Mouse (Mus musculus): ENCODE results near the gene Cisd2. TPM values are rescaled to one million over a fixed set of nuclear protein-coding genes. Genes with fewer than 3 reads are reported as not detected.

The Cisd2 gene
- polyA plus RNA-seq, 1 experiment: 47.3 TPM

DNA sequence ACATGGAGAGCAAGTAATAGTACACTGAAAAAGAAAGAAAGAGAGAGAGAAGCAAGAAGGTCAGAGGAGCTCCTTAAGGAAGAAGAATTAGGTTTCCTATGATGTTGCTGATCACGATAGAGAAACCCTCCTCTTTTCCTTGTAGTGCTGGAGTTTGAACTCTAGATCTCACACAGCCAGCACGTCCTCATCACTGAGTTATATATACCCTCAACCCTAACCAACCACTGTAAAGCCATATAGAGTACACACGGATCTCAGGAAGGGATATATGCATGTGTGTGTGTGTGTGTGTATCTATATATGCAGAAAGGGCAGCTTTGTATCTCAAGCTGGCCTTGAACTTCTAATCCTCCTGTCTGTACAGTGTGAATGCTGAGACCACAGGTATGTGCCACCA, 6.5 kb downstream of the Cisd2 start:
- DNase-seq (ENCODE audit: extremely low spot score in 1 of 2, low spot score in 1 of 2): no peak

DNA sequence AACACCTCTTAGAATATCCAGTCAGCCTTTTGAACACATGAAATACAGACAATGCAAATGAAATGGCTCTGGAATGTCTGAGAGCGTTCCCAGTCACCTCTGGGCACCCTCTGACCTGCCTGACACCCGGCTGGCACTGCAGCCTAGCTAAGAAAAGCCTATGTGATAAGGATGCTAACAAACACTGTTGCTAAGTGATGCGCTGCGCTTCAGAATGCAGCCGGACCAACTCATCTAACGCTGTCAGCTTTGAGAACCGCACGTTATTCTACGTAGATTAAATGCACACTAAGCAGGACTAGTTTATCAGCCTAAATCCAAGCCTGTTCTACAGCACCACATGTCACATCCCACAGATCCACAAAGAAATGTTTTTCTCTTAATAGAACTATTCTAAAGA, 11.9 kb downstream of the Cisd2 start:
- no peak for DNase-seq (ENCODE audit: extremely low spot score in 1 of 2, low spot score in 1 of 2)

DNA sequence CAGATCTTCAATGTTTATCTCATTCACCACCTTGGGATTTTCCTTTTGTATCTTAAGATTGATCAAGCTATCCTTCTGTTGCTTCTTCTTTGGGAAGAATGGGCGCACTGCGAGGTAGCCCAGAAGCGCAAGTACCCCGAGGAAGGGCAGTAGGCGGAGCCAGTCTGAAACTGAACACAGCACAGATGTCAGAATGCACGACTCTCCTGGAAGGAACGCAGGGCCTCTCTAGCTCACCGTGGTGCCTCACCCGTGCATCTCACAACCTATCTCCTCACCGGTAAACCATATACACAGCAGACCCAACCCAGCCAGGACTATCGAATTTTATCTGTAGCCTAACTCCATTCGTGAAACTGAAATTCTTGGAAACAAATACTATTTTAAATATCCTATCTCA, 12.7 kb downstream of the Cisd2 start:
- no peak for DNase-seq (ENCODE audit: extremely low spot score in 1 of 2, low spot score in 1 of 2)

DNA sequence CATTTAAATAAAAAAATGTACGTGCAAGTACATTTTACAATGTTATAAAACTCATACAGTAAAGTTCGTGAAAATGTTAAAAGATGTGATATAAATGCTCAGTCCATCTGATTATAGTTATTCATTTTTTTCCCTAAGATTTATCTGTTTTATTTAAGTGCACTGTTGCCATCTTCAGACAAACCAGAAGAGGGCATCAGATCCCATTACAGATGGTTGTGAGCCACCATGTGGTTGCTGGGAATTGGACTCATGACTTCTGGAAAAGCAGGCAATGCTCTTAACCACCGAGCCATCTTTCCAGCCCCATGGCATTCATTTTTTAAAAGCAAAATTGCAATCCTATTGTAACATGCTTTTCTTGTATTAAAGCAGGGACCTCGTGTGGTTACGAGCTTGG, 14.5 kb downstream of the Cisd2 start:
- no peak for DNase-seq (ENCODE audit: extremely low spot score in 1 of 2, low spot score in 1 of 2)

DNA sequence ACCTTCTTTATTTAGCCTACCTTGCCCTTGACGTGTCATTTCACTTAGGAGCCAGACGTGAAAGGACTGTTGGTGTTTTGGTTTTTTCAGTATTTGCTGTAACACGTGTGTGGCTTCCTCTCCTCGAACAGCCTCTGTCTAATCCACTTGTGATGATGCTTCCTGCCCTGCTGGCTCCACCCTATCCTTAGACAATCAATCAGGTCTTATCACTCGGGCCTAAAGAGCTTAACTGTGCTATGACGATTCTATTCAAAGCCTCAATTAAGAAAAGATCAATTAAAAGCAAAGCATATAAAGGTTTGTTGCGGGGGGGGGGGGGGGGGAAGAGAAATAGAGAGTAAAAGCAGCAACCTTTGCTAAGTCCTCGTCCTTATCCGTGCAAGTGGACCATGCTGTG, 16.4 kb downstream of the Cisd2 start:
- no peak for DNase-seq (ENCODE audit: extremely low spot score in 1 of 2, low spot score in 1 of 2)

DNA sequence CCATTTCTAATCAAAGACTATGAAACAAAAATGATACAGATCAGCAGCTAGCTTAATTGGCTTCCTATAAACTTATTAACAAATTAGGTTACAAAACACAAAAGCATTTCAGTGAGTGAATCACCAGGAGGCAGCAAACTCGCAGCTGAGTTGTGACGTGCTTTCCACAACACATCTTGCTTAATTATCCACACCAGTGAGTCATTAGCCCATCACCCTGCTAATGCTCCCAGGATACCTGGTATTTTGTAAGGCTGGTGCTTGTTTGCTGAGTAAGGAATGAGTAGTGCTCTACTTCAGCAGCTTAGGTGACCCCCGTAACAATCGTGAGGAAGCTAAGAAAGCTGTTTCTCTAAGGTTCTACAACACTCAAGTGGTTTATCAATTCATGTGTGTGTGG, 19.1 kb downstream of the Cisd2 start:
- DNase-seq (ENCODE audit: extremely low spot score in 1 of 2, low spot score in 1 of 2): no peak

DNA sequence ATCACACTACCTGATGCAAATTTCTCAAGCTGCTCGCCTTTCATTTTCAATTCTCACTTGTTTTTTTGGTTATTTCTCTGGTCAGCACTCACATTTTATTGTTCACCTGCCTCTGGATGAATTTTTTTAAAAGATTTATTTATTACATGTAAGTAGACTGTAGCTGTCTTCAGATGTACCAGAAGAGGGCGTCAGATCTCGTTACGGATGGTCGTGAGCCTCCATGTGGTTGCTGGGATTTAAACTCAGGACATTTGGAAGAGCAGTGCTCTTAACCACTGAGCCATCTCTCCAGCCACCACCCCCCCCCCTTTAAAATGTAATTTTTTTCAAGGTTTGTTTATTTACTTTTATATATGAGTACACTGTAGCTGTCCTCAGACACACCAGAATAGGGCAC, 19.9 kb downstream of the Cisd2 start:
- no peak for DNase-seq (ENCODE audit: extremely low spot score in 1 of 2, low spot score in 1 of 2)

DNA sequence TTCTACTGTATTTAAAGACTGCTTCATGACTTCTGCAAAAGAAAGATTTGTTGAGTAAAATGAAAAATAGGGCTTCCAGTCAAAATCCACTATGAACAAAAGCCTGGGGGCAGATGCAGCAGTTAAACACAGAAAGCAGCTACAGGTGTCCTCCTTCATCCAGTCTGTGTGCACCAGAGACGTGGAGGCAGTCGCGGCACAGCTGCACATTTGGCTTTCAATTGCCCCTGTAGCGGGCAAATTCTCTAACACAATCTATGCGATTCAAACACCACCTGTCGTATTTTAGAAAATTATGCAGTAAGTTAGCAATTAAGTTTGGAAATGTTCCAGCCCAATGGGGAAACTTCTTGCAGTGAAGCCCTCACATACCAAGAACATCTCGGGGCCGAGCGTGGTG, 20.5 kb downstream of the Cisd2 start:
- no peak for DNase-seq (ENCODE audit: extremely low spot score in 1 of 2, low spot score in 1 of 2)

DNA sequence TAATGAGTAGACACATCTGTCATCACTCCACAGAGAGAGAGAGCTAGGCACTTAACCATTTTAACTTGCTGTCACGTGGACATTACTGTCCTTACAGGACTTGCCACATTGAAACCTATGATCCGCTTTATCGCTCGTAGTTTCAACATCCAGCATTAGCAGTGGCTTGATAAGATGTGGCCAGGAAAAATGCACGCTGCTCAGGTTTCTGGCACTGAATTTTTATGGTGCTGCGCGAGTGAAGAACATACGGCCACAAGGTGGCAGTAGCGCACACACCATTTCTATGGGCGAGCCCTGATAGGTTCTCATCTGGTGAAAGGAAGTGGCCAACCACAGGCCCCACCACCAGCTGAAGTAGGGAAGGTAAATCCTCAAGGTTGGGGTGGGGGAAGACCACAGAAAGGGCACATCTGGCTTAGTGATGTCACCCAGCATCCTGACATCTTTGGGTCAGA, 21.5 kb downstream of the Cisd2 start:
- peak; percentile 66 to 91 for DNase-seq (ENCODE audit: extremely low spot score in 1 of 2, low spot score in 1 of 2)

DNA sequence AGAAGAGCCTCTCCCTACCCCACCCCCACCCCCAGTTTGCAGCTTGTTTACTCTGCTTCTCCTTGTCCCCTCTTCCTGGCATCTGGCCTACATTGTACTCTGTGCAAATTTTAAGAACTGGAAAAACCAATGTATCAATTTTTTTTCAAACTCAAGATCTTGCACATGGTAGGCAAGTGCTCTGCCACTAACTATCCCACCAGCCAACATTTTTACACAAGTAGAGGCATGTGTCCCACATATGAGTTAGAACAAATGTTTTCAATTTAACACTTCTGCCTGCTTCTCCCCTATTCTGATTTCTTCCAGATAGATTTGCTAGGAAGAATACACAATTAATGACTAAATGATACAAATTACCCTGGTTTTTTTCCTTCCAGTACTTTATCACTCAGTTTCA, 26.6 kb downstream of the Cisd2 start:
- DNase-seq (ENCODE audit: extremely low spot score in 1 of 2, low spot score in 1 of 2): no peak

DNA sequence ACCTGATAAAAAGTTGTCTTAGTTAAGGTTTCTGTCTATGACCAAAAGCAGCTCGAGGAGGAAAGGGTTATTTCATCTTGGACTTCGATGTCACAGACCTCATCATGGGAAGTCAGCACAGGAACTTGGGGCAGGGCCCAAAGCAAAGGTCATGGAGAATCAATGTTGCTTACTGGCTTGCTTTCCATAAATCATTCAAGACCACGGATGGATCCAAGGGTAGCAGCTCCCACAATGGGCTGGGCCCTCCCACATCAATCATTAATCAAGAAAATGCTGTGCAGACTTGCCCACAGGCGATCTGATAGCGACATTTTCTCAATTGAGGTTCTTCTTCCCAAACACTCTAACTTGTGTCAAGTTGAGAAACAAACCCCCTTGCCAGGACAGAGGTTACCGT, 27.6 kb downstream of the Cisd2 start:
- no peak for DNase-seq (ENCODE audit: extremely low spot score in 1 of 2, low spot score in 1 of 2)

DNA sequence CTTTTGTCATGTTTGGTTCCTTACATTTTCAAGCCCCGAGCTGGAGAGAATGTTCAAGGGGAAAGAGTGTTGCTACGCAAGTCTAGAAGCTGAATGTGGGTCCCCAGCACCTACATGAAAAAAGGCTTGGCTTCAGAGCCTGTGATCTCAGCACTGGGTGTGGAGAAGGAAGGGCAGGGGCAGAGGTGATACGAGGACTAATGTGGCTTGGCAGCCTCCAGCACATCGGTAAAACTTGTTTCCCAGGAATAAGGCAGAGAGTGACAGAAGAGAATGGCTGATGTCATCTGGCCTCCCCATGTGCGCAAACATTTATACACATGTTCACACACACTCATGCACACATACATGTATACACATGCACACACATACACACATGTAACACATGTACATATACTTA, 28.6 kb downstream of the Cisd2 start:
- DNase-seq (ENCODE audit: extremely low spot score in 1 of 2, low spot score in 1 of 2): no peak

DNA sequence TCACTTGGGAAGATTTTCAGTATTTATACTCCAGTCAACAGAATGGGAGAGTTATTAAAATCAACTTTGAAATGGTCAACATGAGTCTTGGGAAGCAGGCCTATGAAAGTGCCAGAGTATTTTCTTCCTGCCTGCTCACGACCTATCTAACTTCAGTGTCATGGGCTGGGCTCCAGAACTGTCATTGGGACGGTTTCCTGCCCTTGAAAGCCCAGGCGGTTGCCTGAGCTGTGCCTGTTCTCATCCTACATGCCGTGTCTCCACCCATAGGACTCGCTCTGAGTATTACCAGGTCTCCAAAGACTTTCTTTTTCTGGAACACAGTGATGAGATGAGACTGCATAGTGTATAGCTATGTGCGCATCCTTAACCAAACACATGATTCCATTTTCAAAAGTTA, 30.5 kb downstream of the Cisd2 start:
- no peak for DNase-seq (ENCODE audit: extremely low spot score in 1 of 2, low spot score in 1 of 2)

DNA sequence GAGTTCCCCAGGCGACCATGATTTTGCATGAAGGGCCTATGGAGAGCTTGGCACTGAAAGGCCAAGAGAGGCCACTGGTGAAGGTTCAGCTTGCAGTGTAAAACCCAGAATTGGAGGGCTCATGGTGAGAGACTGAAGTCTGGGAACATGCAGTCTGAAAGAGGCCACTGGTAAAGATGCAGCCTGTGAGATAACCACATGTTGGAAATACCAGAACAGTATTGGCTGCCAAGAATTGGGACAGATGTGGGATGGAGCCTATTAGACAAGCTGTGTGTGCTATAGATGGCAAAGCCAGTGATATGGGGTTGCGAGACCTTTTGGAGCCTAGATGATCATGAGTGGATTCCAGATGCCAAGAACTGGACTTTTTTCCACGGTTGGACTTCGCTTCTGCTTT, 43.9 kb downstream of the Cisd2 start:
- no peak for DNase-seq (ENCODE audit: extremely low spot score in 1 of 2, low spot score in 1 of 2)

DNA sequence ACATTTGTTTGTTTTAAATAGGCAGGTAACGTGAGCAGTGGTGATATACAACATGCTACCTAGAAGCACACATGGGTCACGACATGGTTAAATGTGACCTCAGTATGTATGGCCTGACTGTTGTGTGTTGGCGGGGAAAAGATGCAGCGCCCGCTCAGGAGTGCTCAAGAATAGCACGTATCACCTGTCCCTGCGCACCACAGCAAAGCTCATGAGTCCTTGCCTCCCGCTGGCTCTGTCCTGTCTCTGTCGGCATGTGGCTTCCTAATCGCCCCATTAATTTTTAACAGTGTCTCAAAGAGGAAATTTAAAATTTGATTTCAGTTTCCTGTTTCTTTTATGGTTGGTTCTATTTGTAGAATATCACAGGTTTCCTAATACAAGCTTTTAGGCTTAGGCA, 46.3 kb downstream of the Cisd2 start:
- DNase-seq (ENCODE audit: extremely low spot score in 1 of 2, low spot score in 1 of 2): no peak

DNA sequence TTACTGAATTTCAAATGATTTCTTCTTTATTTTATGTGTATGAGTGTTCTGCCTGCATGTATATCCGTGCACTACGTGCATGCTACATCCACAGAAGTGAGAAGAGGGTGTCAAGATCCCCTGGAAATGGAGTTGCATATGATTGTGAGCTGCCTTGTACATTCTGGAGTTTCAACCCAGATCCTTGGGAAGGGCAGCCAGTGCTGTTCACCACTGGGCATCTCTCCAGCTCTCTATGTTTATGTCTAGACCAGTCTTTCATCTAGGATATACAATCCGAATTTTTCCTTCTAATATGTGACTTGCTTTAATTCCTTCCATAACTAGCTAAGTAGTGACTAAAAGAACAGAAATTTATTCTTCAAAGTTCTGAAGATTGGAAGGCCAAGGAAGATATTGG, 47.9 kb downstream of the Cisd2 start:
- DNase-seq (ENCODE audit: extremely low spot score in 1 of 2, low spot score in 1 of 2): no peak

DNA sequence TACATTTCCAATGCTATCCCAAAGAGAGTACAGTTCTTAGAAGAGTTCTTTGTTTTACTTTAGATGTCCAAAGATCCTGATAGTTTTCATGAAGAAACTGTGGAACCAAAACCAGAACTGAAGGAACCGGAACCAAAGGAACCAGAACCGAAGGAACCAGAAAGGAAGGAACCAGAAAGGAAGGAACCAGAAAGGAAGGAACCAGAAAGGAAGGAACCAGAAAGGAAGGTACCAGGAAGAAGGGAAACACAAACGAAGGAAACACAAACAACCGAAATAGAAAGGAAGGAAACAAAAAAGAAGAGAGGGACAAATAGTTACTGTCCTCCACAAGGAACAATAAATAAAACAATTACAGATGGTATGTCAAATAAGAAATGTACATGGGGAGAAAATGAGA, 66.3 kb downstream of the Cisd2 start:
- DNase-seq (ENCODE audit: extremely low spot score in 1 of 2, low spot score in 1 of 2): no peak

Other genes starting within 250 kb of the Cisd2 start
- gene Cenpe, start 211.4 kb downstream of the Cisd2 start, polyA plus RNA-seq (2012; rRNA removed): 0.48 and 0.86 TPM in 2 replicates
- 2.7 and 4.0 TPM in 2 replicates for gene Bdh2, start 142.7 kb downstream of the Cisd2 start, polyA plus RNA-seq (2012; rRNA removed)
- 2.5 and 3.6 TPM in 2 replicates for gene Slc9b2, start 116.2 kb downstream of the Cisd2 start, polyA plus RNA-seq (2012; rRNA removed)
- 0.36 and 0.99 TPM in 2 replicates for gene Slc9b1, start 75.9 kb downstream of the Cisd2 start, polyA plus RNA-seq (2012; rRNA removed)
- 166 and 187 TPM in 2 replicates for gene Ube2d3, start 14.2 kb upstream of the Cisd2 start, polyA plus RNA-seq (2012; rRNA removed)
- gene Manba, start 61.7 kb upstream of the Cisd2 start, polyA plus RNA-seq (2012; rRNA removed): 5.3 and 5.4 TPM in 2 replicates

Measured in frontal cortex, adult 2 months (tissue).